Mouse (Mus musculus): ENCODE data around the gene Prr36. TPM values are rescaled to one million over a fixed set of nuclear protein-coding genes. Genes with fewer than 3 reads are reported as not detected.

The Prr36 gene
- polyA plus RNA-seq, 1 experiment from 2014 or later = 27.1 TPM

DNA sequence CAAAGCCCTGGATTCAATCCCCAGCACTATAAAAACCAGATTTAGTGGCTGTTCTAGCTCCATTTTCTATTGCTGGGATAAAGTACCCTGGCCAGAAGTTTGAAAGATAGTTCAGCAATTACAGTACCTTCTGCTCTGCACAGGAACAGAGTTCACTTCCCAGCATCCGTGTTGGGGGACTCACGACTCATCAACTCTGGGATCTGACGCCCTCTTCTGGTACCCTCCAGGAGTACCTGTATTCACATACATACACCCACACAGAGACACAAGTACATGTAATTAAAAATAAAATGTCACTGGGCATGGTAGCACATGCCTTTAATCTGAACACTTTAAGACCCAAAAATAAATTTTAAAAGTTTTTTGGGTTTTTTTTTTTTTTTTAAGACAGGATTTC is 44.8 kb downstream of the Prr36 start:
- DNase-seq (ENCODE audit: low spot score) = no peak
- Histone ChIP-seq H3K4me1 (replicated peaks) (peaks cover 4% of the 10 kb centered on the region; the same call in 1 of the 2 replicates), H3K27me3 (ENCODE audit: insufficient read depth, poor library complexity, severe bottlenecking) (no peaks in the 10 kb centered on the region), H3K9me3 (no peaks in the 10 kb centered on the region), H3K36me3 (0 out of 2 replicates have a peak, but pooled peaks cover 7% of the 10 kb centered on the region), H3K4me3 (no peak overlapping the region), H3K27ac (no peak overlapping the region)
- 71% methylated on average over 3 of the region's 3 CpGs for WGBS

DNA sequence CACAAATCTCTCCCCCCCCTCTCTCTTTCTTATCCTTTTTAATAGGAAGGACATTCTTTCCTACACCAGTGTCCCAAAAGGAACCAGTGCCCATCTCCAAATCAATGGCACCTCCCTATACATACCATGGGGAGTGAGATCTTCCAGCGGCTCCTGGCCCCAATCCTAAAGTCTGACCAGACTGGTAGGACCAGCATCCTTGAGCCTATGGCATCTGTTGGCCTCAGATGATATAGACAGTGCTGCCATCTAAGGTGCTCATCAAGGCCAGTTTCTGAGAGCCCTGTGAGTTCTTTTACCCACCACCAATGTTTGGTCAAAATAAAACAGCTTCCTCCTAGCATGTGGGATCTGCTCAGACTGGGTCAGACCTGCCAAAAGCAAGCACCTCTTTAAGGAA is 49.3 kb downstream of the Prr36 start:
- no peak overlapping the region for H3K4me3 ChIP-seq

GRCm38 (mm10) chr8:4166881-4167525 is 50.3 kb downstream of the Prr36 start:
- Histone ChIP-seq H3K4me3 (peak overlapping the region; percentile 84), H3K9me3 (no peaks in the 10 kb centered on the region), H3K27ac (peak overlapping the region; percentile 89), H3K36me3 (no peaks in the 10 kb centered on the region), H3K27me3 (ENCODE audit: insufficient read depth, poor library complexity, severe bottlenecking) (no peaks in the 10 kb centered on the region), H3K4me1 (replicated peaks) (peaks cover 13% of the 10 kb centered on the region)
- 14% methylated on average over 10 of the region's 10 CpGs for WGBS
- no peak for DNase-seq (ENCODE audit: low spot score)

More for the DNA sequence above, 49.3 kb downstream of the Prr36 start:
- no peaks in the 10 kb centered on the region for H3K36me3 ChIP-seq
- 91% methylated on average over 1 of the region's 1 CpGs for WGBS
- DNase-seq (ENCODE audit: low spot score) = no peak
- no peak overlapping the region for H3K27ac ChIP-seq
- H3K27me3 ChIP-seq (ENCODE audit: insufficient read depth, poor library complexity, severe bottlenecking) = no peaks in the 10 kb centered on the region
- peaks cover 13% of the 10 kb centered on the region for H3K4me1 ChIP-seq (replicated peaks)
- no peaks in the 10 kb centered on the region for H3K9me3 ChIP-seq

GRCm38 (mm10) chr8:4165852-4166751 is 51.2 kb downstream of the Prr36 start, which contains the start of gene Evi5l:
Gene Evi5l, plus strand, starts transcription at chr8:4166567.
- peak within 1 kb of the TSS; percentile 84 for H3K4me3 ChIP-seq
- no peaks in the 10 kb centered on the region for H3K36me3 ChIP-seq
- no peaks in the 10 kb centered on the region for H3K27me3 ChIP-seq (ENCODE audit: insufficient read depth, poor library complexity, severe bottlenecking)
- peak within 1 kb of the TSS; percentile 89 for H3K27ac ChIP-seq
- peaks cover 13% of the 10 kb centered on the region for H3K4me1 ChIP-seq (replicated peaks)
- no peaks in the 10 kb centered on the region for H3K9me3 ChIP-seq
- peak; percentile 97 for DNase-seq (ENCODE audit: low spot score)
- under 1% methylated on average over 51 of the region's 51 CpGs for WGBS

DNA sequence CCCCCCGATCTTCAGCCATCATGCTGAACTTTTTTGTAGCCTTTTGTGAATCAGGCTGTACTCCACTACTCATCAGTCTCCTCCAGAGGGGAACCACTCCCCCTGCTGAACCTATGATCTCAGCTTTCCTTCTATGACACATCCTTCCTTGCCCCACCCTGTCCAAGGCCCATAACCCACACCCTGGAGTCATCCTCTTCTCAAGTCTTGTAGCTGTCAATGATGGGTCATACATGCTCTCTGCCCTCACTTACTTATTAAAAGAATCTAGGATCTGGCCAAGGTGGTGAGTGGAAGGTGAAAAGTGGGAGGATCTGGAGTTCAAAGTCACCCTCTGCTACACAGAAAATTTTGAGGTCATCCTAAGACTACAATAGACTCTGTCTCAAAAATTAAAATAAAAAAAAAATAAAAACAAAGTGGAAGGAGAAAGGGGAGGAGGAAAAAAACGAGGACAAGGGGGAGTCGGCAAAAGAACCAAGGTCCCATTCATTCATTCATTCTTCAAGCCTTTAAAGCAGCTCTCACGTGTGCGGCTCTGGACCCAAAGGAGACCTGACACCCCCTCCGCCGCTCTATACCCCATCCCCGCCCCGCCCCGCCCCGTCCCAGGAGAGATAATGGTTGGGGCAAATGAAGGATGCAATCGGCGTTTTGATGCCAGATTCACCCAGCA is 51.9 kb downstream of the Prr36 start:
- 8% methylated on average over 13 of the region's 13 CpGs for WGBS
- H3K27ac ChIP-seq = peak overlapping the region; percentile 86
- H3K27me3 ChIP-seq (ENCODE audit: insufficient read depth, poor library complexity, severe bottlenecking) = no peaks in the 10 kb centered on the region
- no peaks in the 10 kb centered on the region for H3K9me3 ChIP-seq
- H3K4me1 ChIP-seq (replicated peaks) = peaks cover 13% of the 10 kb centered on the region
- DNase-seq (ENCODE audit: low spot score) = no peak
- peak overlapping the region; percentile 84 for H3K4me3 ChIP-seq
- no peaks in the 10 kb centered on the region for H3K36me3 ChIP-seq

GRCm38 (mm10) chr8:4162786-4163185 is 54.5 kb downstream of the Prr36 start:
- DNase-seq (ENCODE audit: low spot score) = no peak
- Histone ChIP-seq H3K4me3 (no peak overlapping the region), H3K4me1 (replicated peaks) (peaks cover 11% of the 10 kb centered on the region), H3K27me3 (ENCODE audit: insufficient read depth, poor library complexity, severe bottlenecking) (no peaks in the 10 kb centered on the region), H3K27ac (no peak overlapping the region), H3K36me3 (no peaks in the 10 kb centered on the region), H3K9me3 (no peaks in the 10 kb centered on the region)
- 66% methylated on average over 4 of the region's 4 CpGs for WGBS

Other genes starting within 250 kb of the Prr36 start
- gene Cd209f, start 111.6 kb downstream of the Prr36 start, polyA plus RNA-seq (2016; fragmentation: Nextera tagmentation; extraction: Ambion mirVana) = not detected in 2 replicates
- not detected in 2 replicates for gene Cd209g, start 83.4 kb downstream of the Prr36 start, polyA plus RNA-seq (2016; fragmentation: Nextera tagmentation; extraction: Ambion mirVana)
- gene Evi5l, start 50.9 kb downstream of the Prr36 start, polyA plus RNA-seq (2016; fragmentation: Nextera tagmentation; extraction: Ambion mirVana) = 28.1 and 43.7 TPM in 2 replicates
- gene Lrrc8e, start 9.4 kb upstream of the Prr36 start, polyA plus RNA-seq (2016; fragmentation: Nextera tagmentation; extraction: Ambion mirVana) = 0.30 TPM in 1 of 2 replicates, not detected in the other
- 34.7 and 39.4 TPM in 2 replicates for gene Map2k7, start 21.3 kb upstream of the Prr36 start, polyA plus RNA-seq (2016; fragmentation: Nextera tagmentation; extraction: Ambion mirVana)
- gene Gm49320, start 21.4 kb upstream of the Prr36 start, polyA plus RNA-seq (2016; fragmentation: Nextera tagmentation; extraction: Ambion mirVana) = 0.68 and 1.8 TPM in 2 replicates
- gene Tgfbr3l, start 30.8 kb upstream of the Prr36 start, polyA plus RNA-seq (2016; fragmentation: Nextera tagmentation; extraction: Ambion mirVana) = 2.4 and 3.7 TPM in 2 replicates
- 62.1 and 69.8 TPM in 2 replicates for gene Snapc2, start 35.6 kb upstream of the Prr36 start, polyA plus RNA-seq (2016; fragmentation: Nextera tagmentation; extraction: Ambion mirVana)
- 133 and 197 TPM in 2 replicates for gene Ctxn1, start 41.8 kb upstream of the Prr36 start, polyA plus RNA-seq (2016; fragmentation: Nextera tagmentation; extraction: Ambion mirVana)
- gene Timm44, start 58.5 kb upstream of the Prr36 start, polyA plus RNA-seq (2016; fragmentation: Nextera tagmentation; extraction: Ambion mirVana) = 60.6 and 67.2 TPM in 2 replicates
- gene Ccl25, start 107.8 kb upstream of the Prr36 start, polyA plus RNA-seq (2016; fragmentation: Nextera tagmentation; extraction: Ambion mirVana) = 22.6 and 24.0 TPM in 2 replicates
- gene Elavl1, start 108.0 kb upstream of the Prr36 start, polyA plus RNA-seq (2016; fragmentation: Nextera tagmentation; extraction: Ambion mirVana) = 306 and 336 TPM in 2 replicates